Mouse (Mus musculus) lung, postnatal 0 days (tissue): ENCODE measurements around the gene Ier5.

Experiments
- CTCF ChIP-seq: IDR thresholded peaks from 2 replicates; pipeline ENCODE4 v1.5.1; 2016; ENCODE audit warnings: antibody characterized with exemption, mild to moderate bottlenecking
- EP300 ChIP-seq: IDR thresholded peaks from 2 replicates; pipeline ENCODE4 v1.6.1; 2016; ENCODE audit warnings: antibody characterized with exemption, mild to moderate bottlenecking, control low read depth

- no peak for TF ChIP-seq CTCF
- peak; percentile 52 for TF ChIP-seq EP300
Measured at GRCm38 (mm10) chr1:155056166-155056565, 43.3 kb downstream of the Ier5 start.
